Mouse (Mus musculus) hindbrain, embryonic 16.5 days (tissue): ENCODE data around the gene Ovch2. TPM values are rescaled to one million over a fixed set of nuclear protein-coding genes. Genes with fewer than 3 reads are reported as not detected.
A peak's percentile ranks its signal among the peaks of the same experiment; 100 is the strongest.

ENCODE experiments used
- ATAC-seq: fragments of 200-750 bp; cut with Nextera tagmentation; 2 replicates; pipeline ENCODE4 v1.8.0; 2017; ENCODE audit warnings: moderate TSS enrichment, moderate library complexity
- H3K27ac ChIP-seq: fragments of 300-500 bp; sonication (generic); 2 replicates; pipeline ENCODE4 v1.5.1; 2014; ENCODE audit warnings: low read depth, mild to moderate bottlenecking, control low read depth, low read length, moderate library complexity
- H3K27me3 ChIP-seq: fragments of 300-500 bp; sonication (generic); replicated peaks from 2 replicates; pipeline ENCODE4 v1.6.1; 2014; ENCODE audit warnings: low read length; ENCODE audit not compliant: control insufficient read depth, insufficient read depth
- H3K36me3 ChIP-seq: fragments of 300-500 bp; sonication (generic); 2 replicates; pipeline ENCODE4 v1.6.1; 2014; ENCODE audit warnings: mild to moderate bottlenecking, low read length, moderate library complexity, mixed read lengths; ENCODE audit not compliant: control insufficient read depth, insufficient read depth
- H3K4me1 ChIP-seq: fragments of 300-500 bp; sonication (generic); 2 replicates; pipeline ENCODE4 v1.6.1; 2014; ENCODE audit warnings: low read depth, low read length; ENCODE audit not compliant: control insufficient read depth, insufficient read depth
- H3K4me2 ChIP-seq: fragments of 300-500 bp; sonication (generic); 2 replicates; pipeline ENCODE4 v1.6.1; 2014; ENCODE audit warnings: mild to moderate bottlenecking, low read length, control low read depth, moderate library complexity
- H3K4me3 ChIP-seq: fragments of 300-500 bp; sonication (generic); 2 replicates; pipeline ENCODE4 v1.5.1; 2014; ENCODE audit warnings: mild to moderate bottlenecking, low read length, control low read depth, moderate library complexity
- H3K9ac ChIP-seq: fragments of 300-500 bp; sonication (generic); 2 replicates; pipeline ENCODE4 v1.6.1; 2014; ENCODE audit warnings: low read depth, mild to moderate bottlenecking, control low read depth, low read length, moderate library complexity
- H3K9me3 ChIP-seq: fragments of 300-500 bp; sonication (generic); 2 replicates; pipeline ENCODE4 v1.6.1; 2014; ENCODE audit warnings: mild to moderate bottlenecking, low read length, moderate library complexity; ENCODE audit not compliant: control insufficient read depth
- WGBS: fragments of 180-500 bp; shearing (Covaris S2); extraction: QIAGEN DNeasy Blood & Tissue Kit; methylation state at CpG from one replicate; pipeline ENCODE4 v1.1.7; 2014; 5-methylcytosine and 5-hydroxymethylcytosine counted together
- polyA plus RNA-seq: library from polyadenylated mRNA; unstranded; fragments of >200 nt; fragmentation: Nextera tagmentation; extraction: Ambion mirVana; gene quantifications from 2 replicates; pipeline ENCODE4 v1.2.1, GENCODE M21; 2015

Ovch2 gene
- polyA plus RNA-seq, 1 experiment from 2014 or later = not detected

GRCm38 (mm10) chr7:107747954-107748353, 53.1 kb downstream of the Ovch2 start:
- H3K9ac ChIP-seq = no peak overlapping the region
- H3K4me2 ChIP-seq = no peak overlapping the region
- no peaks in the 10 kb centered on the region; the same call in 1 of the 2 replicates for H3K9me3 ChIP-seq
- H3K4me1 ChIP-seq = no peaks in the 10 kb centered on the region
- no peak overlapping the region for H3K4me3 ChIP-seq
- peak; percentile 53; the same call in 1 of the 2 replicates for ATAC-seq
- H3K36me3 ChIP-seq = 0 out of 2 replicates have a peak, but pooled peaks cover under 1% of the 10 kb centered on the region
- 27% methylated on average over 2 of the region's 2 CpGs for WGBS
- H3K27me3 ChIP-seq = no peaks in the 10 kb centered on the region
- H3K27ac ChIP-seq = no peak overlapping the region

GRCm38 (mm10) chr7:107747476-107747875, 53.5 kb downstream of the Ovch2 start:
- no peaks in the 10 kb centered on the region; the same call in 1 of the 2 replicates for H3K9me3 ChIP-seq
- H3K4me3 ChIP-seq = no peak overlapping the region
- H3K27ac ChIP-seq = no peak overlapping the region
- H3K27me3 ChIP-seq = no peaks in the 10 kb centered on the region
- no peaks in the 10 kb centered on the region for H3K4me1 ChIP-seq
- H3K4me2 ChIP-seq = no peak overlapping the region
- ATAC-seq = no peak
- 86% methylated on average over 9 of the region's 9 CpGs for WGBS
- H3K36me3 ChIP-seq = 0 out of 2 replicates have a peak, but pooled peaks cover 2% of the 10 kb centered on the region
- no peak overlapping the region for H3K9ac ChIP-seq

DNA sequence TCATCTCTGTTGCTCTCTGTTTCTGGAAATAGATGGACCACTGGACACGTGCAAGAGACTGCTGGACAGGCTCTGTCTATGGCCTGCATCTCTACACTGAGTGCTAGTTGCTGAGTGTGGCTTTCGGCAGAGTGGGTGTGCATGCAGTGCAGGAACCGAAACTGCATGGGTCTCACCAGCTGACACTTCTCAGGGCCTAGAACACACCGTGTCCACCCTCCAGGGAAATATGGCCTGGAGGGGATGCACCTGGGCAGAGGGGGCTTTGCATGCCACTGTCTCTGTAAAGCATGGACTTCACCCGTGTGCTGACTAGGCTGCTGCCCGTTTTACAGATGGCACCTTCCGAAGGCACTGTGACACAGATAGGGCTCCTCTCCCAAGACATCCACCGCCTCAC, 55.0 kb downstream of the Ovch2 start:
- Histone ChIP-seq H3K9ac (no peak overlapping the region), H3K4me1 (no peaks in the 10 kb centered on the region), H3K4me2 (no peak overlapping the region), H3K4me3 (no peak overlapping the region), H3K36me3 (0 out of 2 replicates have a peak, but pooled peaks cover 2% of the 10 kb centered on the region), H3K27ac (no peak overlapping the region), H3K27me3 (no peaks in the 10 kb centered on the region), H3K9me3 (no peaks in the 10 kb centered on the region; the same call in 1 of the 2 replicates)
- 93% methylated on average over 8 of the region's 8 CpGs for WGBS
- no peak for ATAC-seq

DNA sequence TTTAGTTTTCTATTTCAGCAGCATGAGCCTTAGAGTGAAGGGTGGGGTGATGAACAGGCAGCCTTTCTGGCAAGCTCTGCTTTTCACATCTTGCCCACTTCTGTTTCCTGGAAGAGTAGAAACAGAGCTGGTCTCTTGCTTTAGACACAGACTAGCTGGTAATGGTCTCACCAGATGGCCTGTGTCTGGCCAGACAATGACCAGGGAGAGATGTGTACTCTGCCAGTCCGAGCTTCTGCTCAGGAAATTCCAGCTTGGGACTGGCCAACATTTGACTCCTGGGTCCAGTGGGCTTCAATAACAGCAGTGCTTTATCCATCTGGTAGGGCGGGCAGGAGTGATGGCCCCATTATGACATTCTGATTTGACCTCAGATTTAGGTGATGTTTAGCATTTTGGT, 55.9 kb downstream of the Ovch2 start:
- H3K4me1 ChIP-seq = no peaks in the 10 kb centered on the region
- no peaks in the 10 kb centered on the region; the same call in 1 of the 2 replicates for H3K9me3 ChIP-seq
- WGBS = 79% methylated on average over 2 of the region's 2 CpGs
- H3K9ac ChIP-seq = no peak overlapping the region
- H3K4me2 ChIP-seq = no peak overlapping the region
- ATAC-seq = no peak
- H3K27ac ChIP-seq = no peak overlapping the region
- no peak overlapping the region for H3K4me3 ChIP-seq
- H3K36me3 ChIP-seq = 0 out of 2 replicates have a peak, but pooled peaks cover 2% of the 10 kb centered on the region
- H3K27me3 ChIP-seq = no peaks in the 10 kb centered on the region

GRCm38 (mm10) chr7:107744454-107744853, 56.6 kb downstream of the Ovch2 start:
- no peaks in the 10 kb centered on the region; the same call in 1 of the 2 replicates for H3K9me3 ChIP-seq
- WGBS = 90% methylated on average over 4 of the region's 4 CpGs
- no peak for ATAC-seq

GRCm38 (mm10) chr7:107742963-107743465, 58.0 kb downstream of the Ovch2 start:
- Histone ChIP-seq H3K36me3 (0 out of 2 replicates have a peak, but pooled peaks cover 2% of the 10 kb centered on the region), H3K4me2 (no peak overlapping the region), H3K9me3 (no peaks in the 10 kb centered on the region; the same call in 1 of the 2 replicates), H3K4me1 (no peaks in the 10 kb centered on the region), H3K9ac (no peak overlapping the region), H3K4me3 (no peak overlapping the region), H3K27me3 (no peaks in the 10 kb centered on the region), H3K27ac (no peak overlapping the region)
- WGBS = 87% methylated on average over 10 of the region's 10 CpGs
- no peak for ATAC-seq

More at GRCm38 (mm10) chr7:107744454-107744853, 56.6 kb downstream of the Ovch2 start:
- H3K27ac ChIP-seq = no peak overlapping the region
- H3K4me1 ChIP-seq = no peaks in the 10 kb centered on the region
- H3K9ac ChIP-seq = no peak overlapping the region
- H3K4me2 ChIP-seq = no peak overlapping the region
- no peaks in the 10 kb centered on the region for H3K27me3 ChIP-seq
- 0 out of 2 replicates have a peak, but pooled peaks cover 2% of the 10 kb centered on the region for H3K36me3 ChIP-seq
- H3K4me3 ChIP-seq = no peak overlapping the region

DNA sequence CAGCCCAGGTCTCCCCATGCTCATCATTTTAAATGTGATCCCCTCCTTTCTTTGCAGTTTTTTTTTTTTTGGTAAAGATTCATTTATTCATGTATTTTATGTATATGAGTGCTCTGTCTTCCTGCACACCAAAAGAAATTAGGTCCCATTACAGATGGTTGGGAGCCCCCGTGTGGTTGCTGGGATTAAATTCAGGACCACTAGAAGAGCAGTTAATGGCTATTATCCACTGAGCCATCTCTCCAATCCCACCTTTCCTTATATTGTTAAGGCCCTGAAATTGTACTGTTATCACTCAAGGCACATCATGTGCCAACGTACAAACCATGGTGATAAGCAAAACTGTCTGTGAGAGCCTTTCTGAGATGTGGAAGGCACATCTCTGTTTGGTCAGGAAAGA, 62.3 kb downstream of the Ovch2 start:
- Histone ChIP-seq H3K9me3 (no peaks in the 10 kb centered on the region; the same call in 1 of the 2 replicates), H3K9ac (no peak overlapping the region), H3K27me3 (no peaks in the 10 kb centered on the region), H3K36me3 (0 out of 2 replicates have a peak, but pooled peaks cover 2% of the 10 kb centered on the region), H3K4me2 (no peak overlapping the region), H3K27ac (no peak overlapping the region), H3K4me3 (no peak overlapping the region), H3K4me1 (no peaks in the 10 kb centered on the region)
- 41% methylated on average over 2 of the region's 2 CpGs for WGBS
- peak; percentile 71; the same call in 1 of the 2 replicates for ATAC-seq

GRCm38 (mm10) chr7:107733162-107733561, 67.8 kb downstream of the Ovch2 start:
- ATAC-seq = no peak
- Histone ChIP-seq H3K9ac (no peak overlapping the region), H3K4me1 (no peaks in the 10 kb centered on the region), H3K4me2 (no peak overlapping the region), H3K4me3 (no peak overlapping the region), H3K9me3 (no peaks in the 10 kb centered on the region), H3K27me3 (no peaks in the 10 kb centered on the region), H3K27ac (no peak overlapping the region), H3K36me3 (no peaks in the 10 kb centered on the region)
- WGBS = 67% methylated on average over 2 of the region's 2 CpGs
